Mouse (Mus musculus) ES-Bruce4 (cell line): ENCODE measurements around the gene Cdc42.

Source experiments
- CTCF ChIP-seq: IDR thresholded peaks from one replicate; pipeline ENCODE4 v1.8.1; 2011; ENCODE audit warnings: low read depth, low read length
- EP300 ChIP-seq: IDR thresholded peaks from 2 replicates; pipeline ENCODE4 v1.6.1; 2011; ENCODE audit warnings: low read depth, low read length; ENCODE audit not compliant: insufficient read depth

DNA sequence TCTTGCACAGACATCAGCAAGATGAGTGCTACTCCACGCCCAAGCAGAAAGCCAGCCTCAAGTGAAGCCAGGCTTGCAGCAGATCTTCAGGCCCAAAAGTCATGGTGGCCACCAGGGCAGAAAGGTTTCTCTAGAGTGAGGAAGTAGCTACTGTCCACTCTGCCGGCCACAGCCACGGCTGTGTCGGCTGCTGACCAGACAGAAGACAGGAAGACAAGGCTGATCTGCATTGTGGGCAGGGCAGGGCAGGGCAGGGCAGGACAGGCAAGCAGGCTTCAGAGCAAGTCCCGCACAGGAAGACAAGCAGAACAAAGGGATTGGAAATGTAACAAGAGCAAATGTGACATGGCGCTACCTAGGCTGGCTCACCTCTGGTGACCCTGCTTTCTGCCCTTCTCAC lies 16.2 kb upstream of the Cdc42 start:
- TF ChIP-seq CTCF (no peak), EP300 (no peak)
